Comparison of ENCODE assay signal across 8 mouse cellular contexts in genomic region chr1:154661221-154661864, GRCm38 (mm10).
DNase-seq lines count a peak whose midpoint lies in the region; ATAC-seq lines count a peak whose summit lies in the region.

No protein-coding gene starts in this region.

- no peaks in the 10 kb centered on the region for H3K9me3 ChIP-seq in hindbrain, embryonic 15.5 days
- H3K9me3 ChIP-seq in limb, embryonic 15.5 days = no peaks in the 10 kb centered on the region

- H3K4me2 ChIP-seq in hindbrain, embryonic 15.5 days = no peak overlapping the region
- no peak overlapping the region for H3K4me2 ChIP-seq in limb, embryonic 15.5 days

- no peaks in the 10 kb centered on the region for H3K36me3 ChIP-seq in hindbrain, embryonic 15.5 days
- no peaks in the 10 kb centered on the region for H3K36me3 ChIP-seq in limb, embryonic 15.5 days

- no peaks in the 10 kb centered on the region for H3K27me3 ChIP-seq in hindbrain, embryonic 15.5 days
- H3K27me3 ChIP-seq in limb, embryonic 15.5 days = no peaks in the 10 kb centered on the region

- peaks cover 20% of the 10 kb centered on the region for H3K4me1 ChIP-seq in hindbrain, embryonic 15.5 days (replicated peaks)
- H3K4me1 ChIP-seq in limb, embryonic 15.5 days = no peaks in the 10 kb centered on the region

- 38% methylated on average over 7 of the region's 7 CpGs for WGBS in hindbrain, embryonic 15.5 days
- WGBS in limb, embryonic 15.5 days = 48% methylated on average over 7 of the region's 7 CpGs

- H3K27ac ChIP-seq in hindbrain, embryonic 15.5 days (replicated peaks) = peak overlapping the region; percentile 60
- no peak overlapping the region for H3K27ac ChIP-seq in limb, embryonic 15.5 days

- DNase-seq in cerebellum, adult 18-20 months = peak; percentile 10 to 23
- no peak for DNase-seq in cerebellum, adult 8-10 months
- peak; percentile 5 for DNase-seq in embryo, embryonic 11.5 days (ENCODE audit: low read depth, low spot score)
- peak; percentile 86 to 90 for DNase-seq in right cerebral cortex, postnatal 36 days (ENCODE audit: low spot score in 2 of 2)
- no peak for DNase-seq in adrenal gland, postnatal 36 days
- no peak for DNase-seq in lung, postnatal 36 days

- no peak overlapping the region for H3K9ac ChIP-seq in hindbrain, embryonic 15.5 days
- no peak overlapping the region for H3K9ac ChIP-seq in limb, embryonic 15.5 days

- ATAC-seq in hindbrain, embryonic 15.5 days (ENCODE audit: low FRiP score, low read depth) = peak; percentile 94
- ATAC-seq in limb, embryonic 15.5 days (ENCODE audit: insufficient number of reproducible peaks, low FRiP score, low TSS enrichment, low read depth) = 0 out of 2 replicates have a peak, but pooled peaks have one; percentile 20

- H3K4me3 ChIP-seq in hindbrain, embryonic 15.5 days = no peak overlapping the region
- no peak overlapping the region for H3K4me3 ChIP-seq in limb, embryonic 15.5 days

Comparison
In these comparisons a context has a peak if more than half of its experiments do, and no peak if none do; other contexts are left out.
1. DNase-seq: peak in cerebellum, adult 18-20 months (2 of 2), embryo, embryonic 11.5 days (single experiment) and right cerebral cortex, postnatal 36 days (2 of 2); none in cerebellum, adult 8-10 months (single experiment), adrenal gland, postnatal 36 days (0 of 2) and lung, postnatal 36 days (single experiment).